Mouse (Mus musculus): ENCODE measurements around the gene A930002H24Rik. TPM values are rescaled to one million over a fixed set of nuclear protein-coding genes. Genes with fewer than 3 reads are reported as not detected.

A930002H24Rik gene
- polyA plus RNA-seq, 1 experiment from 2014 or later = 3.3 TPM

GRCm38 (mm10) chr17:63844936-63845335 lies 18.7 kb downstream of the A930002H24Rik start:
- Histone ChIP-seq H3K27me3 (replicated peaks; ENCODE audit: control insufficient read depth, insufficient read depth, low read length) (no peaks in the 10 kb centered on the region), H3K4me1 (ENCODE audit: control insufficient read depth, insufficient read depth, low read depth, low read length) (peaks cover 4% of the 10 kb centered on the region; the same call in 1 of the 2 replicates), H3K4me3 (ENCODE audit: low read length) (no peak overlapping the region), H3K27ac (ENCODE audit: low read depth, low read length) (no peak overlapping the region), H3K36me3 (ENCODE audit: control insufficient read depth, insufficient read depth, low read length) (no peaks in the 10 kb centered on the region), H3K4me2 (ENCODE audit: low read length) (no peak overlapping the region), H3K9me3 (ENCODE audit: control insufficient read depth, low read length) (no peaks in the 10 kb centered on the region), H3K9ac (ENCODE audit: low read depth, low read length) (no peak overlapping the region)
- ATAC-seq = no peak
- WGBS = 74% methylated on average over 5 of the region's 5 CpGs

GRCm38 (mm10) chr17:63842226-63842625 lies 21.4 kb downstream of the A930002H24Rik start:
- Histone ChIP-seq H3K4me2 (ENCODE audit: low read length) (no peak overlapping the region), H3K36me3 (ENCODE audit: control insufficient read depth, insufficient read depth, low read length) (no peaks in the 10 kb centered on the region), H3K4me1 (ENCODE audit: control insufficient read depth, insufficient read depth, low read depth, low read length) (no peaks in the 10 kb centered on the region), H3K27ac (ENCODE audit: low read depth, low read length) (no peak overlapping the region), H3K9me3 (ENCODE audit: control insufficient read depth, low read length) (no peaks in the 10 kb centered on the region), H3K27me3 (replicated peaks; ENCODE audit: control insufficient read depth, insufficient read depth, low read length) (no peaks in the 10 kb centered on the region), H3K9ac (ENCODE audit: low read depth, low read length) (no peak overlapping the region), H3K4me3 (ENCODE audit: low read length) (no peak overlapping the region)
- WGBS = 90% methylated on average over 1 of the region's 1 CpGs
- no peak for ATAC-seq

GRCm38 (mm10) chr17:63839636-63840269 lies 23.8 kb downstream of the A930002H24Rik start:
- no peak overlapping the region for H3K4me2 ChIP-seq (ENCODE audit: low read length)
- 95% methylated on average over 3 of the region's 3 CpGs for WGBS
- no peaks in the 10 kb centered on the region for H3K27me3 ChIP-seq (replicated peaks; ENCODE audit: control insufficient read depth, insufficient read depth, low read length)
- no peaks in the 10 kb centered on the region for H3K4me1 ChIP-seq (ENCODE audit: control insufficient read depth, insufficient read depth, low read depth, low read length)
- no peaks in the 10 kb centered on the region for H3K9me3 ChIP-seq (ENCODE audit: control insufficient read depth, low read length)
- ATAC-seq = no peak
- no peak overlapping the region for H3K27ac ChIP-seq (ENCODE audit: low read depth, low read length)
- H3K9ac ChIP-seq (ENCODE audit: low read depth, low read length) = no peak overlapping the region
- no peaks in the 10 kb centered on the region for H3K36me3 ChIP-seq (ENCODE audit: control insufficient read depth, insufficient read depth, low read length)
- H3K4me3 ChIP-seq (ENCODE audit: low read length) = no peak overlapping the region

GRCm38 (mm10) chr17:63838144-63838543 lies 25.4 kb downstream of the A930002H24Rik start:
- Histone ChIP-seq H3K4me3 (ENCODE audit: low read length) (no peak overlapping the region), H3K27ac (ENCODE audit: low read depth, low read length) (no peak overlapping the region), H3K9ac (ENCODE audit: low read depth, low read length) (no peak overlapping the region), H3K27me3 (replicated peaks; ENCODE audit: control insufficient read depth, insufficient read depth, low read length) (no peaks in the 10 kb centered on the region), H3K9me3 (ENCODE audit: control insufficient read depth, low read length) (no peaks in the 10 kb centered on the region), H3K4me1 (ENCODE audit: control insufficient read depth, insufficient read depth, low read depth, low read length) (no peaks in the 10 kb centered on the region), H3K4me2 (ENCODE audit: low read length) (no peak overlapping the region), H3K36me3 (ENCODE audit: control insufficient read depth, insufficient read depth, low read length) (no peaks in the 10 kb centered on the region)
- WGBS = 91% methylated on average over 8 of the region's 8 CpGs
- no peak for ATAC-seq

GRCm38 (mm10) chr17:63836641-63837040 lies 26.9 kb downstream of the A930002H24Rik start:
- no peak overlapping the region for H3K27ac ChIP-seq (ENCODE audit: low read depth, low read length)
- H3K9me3 ChIP-seq (ENCODE audit: control insufficient read depth, low read length) = no peaks in the 10 kb centered on the region
- H3K4me1 ChIP-seq (ENCODE audit: control insufficient read depth, insufficient read depth, low read depth, low read length) = no peaks in the 10 kb centered on the region
- ATAC-seq = no peak
- 80% methylated on average over 8 of the region's 8 CpGs for WGBS
- H3K27me3 ChIP-seq (replicated peaks; ENCODE audit: control insufficient read depth, insufficient read depth, low read length) = no peaks in the 10 kb centered on the region
- H3K9ac ChIP-seq (ENCODE audit: low read depth, low read length) = no peak overlapping the region
- no peaks in the 10 kb centered on the region for H3K36me3 ChIP-seq (ENCODE audit: control insufficient read depth, insufficient read depth, low read length)
- H3K4me2 ChIP-seq (ENCODE audit: low read length) = no peak overlapping the region
- H3K4me3 ChIP-seq (ENCODE audit: low read length) = no peak overlapping the region

- ATAC-seq = no peak
- H3K9me3 ChIP-seq (ENCODE audit: control insufficient read depth, low read length) = no peaks in the 10 kb centered on the region
- no peak overlapping the region for H3K4me3 ChIP-seq (ENCODE audit: low read length)
- H3K36me3 ChIP-seq (ENCODE audit: control insufficient read depth, insufficient read depth, low read length) = no peaks in the 10 kb centered on the region
- no peaks in the 10 kb centered on the region for H3K27me3 ChIP-seq (replicated peaks; ENCODE audit: control insufficient read depth, insufficient read depth, low read length)
- H3K4me2 ChIP-seq (ENCODE audit: low read length) = no peak overlapping the region
- 88% methylated on average over 2 of the region's 2 CpGs for WGBS
- no peak overlapping the region for H3K9ac ChIP-seq (ENCODE audit: low read depth, low read length)
- no peaks in the 10 kb centered on the region for H3K4me1 ChIP-seq (ENCODE audit: control insufficient read depth, insufficient read depth, low read depth, low read length)
- H3K27ac ChIP-seq (ENCODE audit: low read depth, low read length) = no peak overlapping the region
Observed at GRCm38 (mm10) chr17:63836223-63836622, 27.4 kb downstream of the A930002H24Rik start.

- no peak overlapping the region for H3K4me3 ChIP-seq (ENCODE audit: low read length)
- no peaks in the 10 kb centered on the region for H3K9me3 ChIP-seq (ENCODE audit: control insufficient read depth, low read length)
- 68% methylated on average over 4 of the region's 4 CpGs for WGBS
- ATAC-seq = no peak
- no peaks in the 10 kb centered on the region for H3K36me3 ChIP-seq (ENCODE audit: control insufficient read depth, insufficient read depth, low read length)
- no peak overlapping the region for H3K27ac ChIP-seq (ENCODE audit: low read depth, low read length)
- no peak overlapping the region for H3K9ac ChIP-seq (ENCODE audit: low read depth, low read length)
- H3K4me1 ChIP-seq (ENCODE audit: control insufficient read depth, insufficient read depth, low read depth, low read length) = no peaks in the 10 kb centered on the region
- H3K27me3 ChIP-seq (replicated peaks; ENCODE audit: control insufficient read depth, insufficient read depth, low read length) = no peaks in the 10 kb centered on the region
- H3K4me2 ChIP-seq (ENCODE audit: low read length) = no peak overlapping the region
Observed at GRCm38 (mm10) chr17:63831550-63831949, 32.0 kb downstream of the A930002H24Rik start.

GRCm38 (mm10) chr17:63828561-63829332 lies 34.8 kb downstream of the A930002H24Rik start:
- Histone ChIP-seq H3K36me3 (ENCODE audit: control insufficient read depth, insufficient read depth, low read length) (no peaks in the 10 kb centered on the region), H3K27me3 (replicated peaks; ENCODE audit: control insufficient read depth, insufficient read depth, low read length) (no peaks in the 10 kb centered on the region), H3K4me2 (ENCODE audit: low read length) (no peak overlapping the region), H3K4me1 (ENCODE audit: control insufficient read depth, insufficient read depth, low read depth, low read length) (no peaks in the 10 kb centered on the region), H3K9ac (ENCODE audit: low read depth, low read length) (no peak overlapping the region), H3K27ac (ENCODE audit: low read depth, low read length) (no peak overlapping the region), H3K4me3 (ENCODE audit: low read length) (no peak overlapping the region), H3K9me3 (ENCODE audit: control insufficient read depth, low read length) (no peaks in the 10 kb centered on the region)
- ATAC-seq = no peak
- 51% methylated on average over 5 of the region's 5 CpGs for WGBS

- no peaks in the 10 kb centered on the region for H3K4me1 ChIP-seq (ENCODE audit: control insufficient read depth, insufficient read depth, low read depth, low read length)
- H3K27ac ChIP-seq (ENCODE audit: low read depth, low read length) = no peak overlapping the region
- H3K27me3 ChIP-seq (replicated peaks; ENCODE audit: control insufficient read depth, insufficient read depth, low read length) = no peaks in the 10 kb centered on the region
- no peak overlapping the region for H3K4me2 ChIP-seq (ENCODE audit: low read length)
- H3K4me3 ChIP-seq (ENCODE audit: low read length) = no peak overlapping the region
- H3K36me3 ChIP-seq (ENCODE audit: control insufficient read depth, insufficient read depth, low read length) = no peaks in the 10 kb centered on the region
- no peaks in the 10 kb centered on the region for H3K9me3 ChIP-seq (ENCODE audit: control insufficient read depth, low read length)
- WGBS = 84% methylated on average over 7 of the region's 7 CpGs
- no peak overlapping the region for H3K9ac ChIP-seq (ENCODE audit: low read depth, low read length)
- no peak for ATAC-seq
Observed at GRCm38 (mm10) chr17:63826767-63827166, 36.8 kb downstream of the A930002H24Rik start.
